8 mouse cellular contexts compared by ENCODE assay signal in the genomic region with DNA sequence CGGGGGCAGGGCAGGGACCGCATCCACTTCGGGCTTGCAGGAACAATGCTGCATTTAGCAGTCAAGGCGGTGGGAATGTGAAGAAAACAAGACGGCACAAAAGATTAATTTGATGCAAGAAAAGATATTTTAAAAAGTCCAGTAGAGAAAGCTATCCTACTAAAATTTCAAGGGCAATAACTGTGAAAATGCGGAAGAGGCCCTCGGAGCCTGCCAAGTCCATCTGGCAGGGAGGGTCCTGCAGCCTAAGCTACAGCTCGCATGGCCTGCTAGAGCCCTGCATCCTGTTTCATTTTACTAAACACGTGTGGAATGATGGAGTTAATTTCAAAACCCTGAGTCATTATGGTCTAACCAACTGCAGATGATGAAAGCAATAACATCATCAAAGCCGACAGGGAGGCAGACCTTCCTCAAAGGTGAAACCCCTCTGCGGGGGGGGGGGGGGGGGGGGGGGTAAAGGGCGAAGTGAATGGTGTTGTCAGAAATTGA.
DNase-seq lines count a peak whose midpoint lies in the region; ATAC-seq and TF ChIP-seq lines count a peak whose summit lies in the region.

No protein-coding gene starts in this region.

- H3K4me3 ChIP-seq in kidney, postnatal 0 days (replicated peaks; ENCODE audit: low read depth, low read length), result no peak overlapping the region
- H3K4me3 ChIP-seq in hindbrain, embryonic 14.5 days (replicated peaks; ENCODE audit: low read length), result no peak overlapping the region
- no peak overlapping the region for H3K4me3 ChIP-seq in midbrain, embryonic 15.5 days

- H3K9me3 ChIP-seq in kidney, postnatal 0 days (replicated peaks; ENCODE audit: low read length), result no peaks in the 10 kb centered on the region
- H3K9me3 ChIP-seq in hindbrain, embryonic 14.5 days (ENCODE audit: control insufficient read depth, low read length), result no peaks in the 10 kb centered on the region
- no peaks in the 10 kb centered on the region for H3K9me3 ChIP-seq in midbrain, embryonic 15.5 days

- H3K4me2 ChIP-seq in kidney, postnatal 0 days (ENCODE audit: low read length), result no peak overlapping the region
- H3K4me2 ChIP-seq in hindbrain, embryonic 14.5 days (replicated peaks), result no peak overlapping the region
- peak overlapping the region; percentile 15; the same call in 1 of the 2 replicates for H3K4me2 ChIP-seq in midbrain, embryonic 15.5 days

- no peak for ATAC-seq in kidney, postnatal 0 days (replicated peaks; ENCODE audit: low FRiP score, low read depth)
- ATAC-seq in hindbrain, embryonic 14.5 days (ENCODE audit: low FRiP score), result peak; percentile 21; the same call in 1 of the 2 replicates
- peak; percentile 65; the same call in 1 of the 2 replicates for ATAC-seq in midbrain, embryonic 15.5 days (replicated peaks)
- ATAC-seq in erythroblast, adult 5-6 weeks (replicated peaks; ENCODE audit: low FRiP score, poor library complexity, severe bottlenecking), result no peak

- no peaks in the 10 kb centered on the region for H3K36me3 ChIP-seq in kidney, postnatal 0 days (ENCODE audit: insufficient read depth, low read length)
- H3K36me3 ChIP-seq in hindbrain, embryonic 14.5 days (replicated peaks; ENCODE audit: control insufficient read depth, insufficient read depth), result no peaks in the 10 kb centered on the region
- no peaks in the 10 kb centered on the region for H3K36me3 ChIP-seq in midbrain, embryonic 15.5 days (replicated peaks)

- no peak for TF ChIP-seq CTCF in kidney, postnatal 0 days (IDR thresholded peaks at IDR 0.05; ENCODE audit: low read depth)

- WGBS in kidney, postnatal 0 days, result 22% methylated on average over 11 of the region's 12 CpGs
- 11% methylated on average over 12 of the region's 12 CpGs for WGBS in hindbrain, embryonic 14.5 days
- 13% methylated on average over 12 of the region's 12 CpGs for WGBS in midbrain, embryonic 15.5 days

- H3K27me3 ChIP-seq in kidney, postnatal 0 days (ENCODE audit: insufficient read depth, low read length), result no peaks in the 10 kb centered on the region
- H3K27me3 ChIP-seq in hindbrain, embryonic 14.5 days (ENCODE audit: control insufficient read depth, insufficient read depth, low read length), result no peaks in the 10 kb centered on the region
- no peaks in the 10 kb centered on the region for H3K27me3 ChIP-seq in midbrain, embryonic 15.5 days (replicated peaks)

- H3K9ac ChIP-seq in kidney, postnatal 0 days (ENCODE audit: low read depth, low read length), result no peak overlapping the region
- no peak overlapping the region; the same call in 1 of the 2 replicates for H3K9ac ChIP-seq in hindbrain, embryonic 14.5 days
- no peak overlapping the region for H3K9ac ChIP-seq in midbrain, embryonic 15.5 days

- no peak overlapping the region for H3K27ac ChIP-seq in kidney, postnatal 0 days
- peak overlapping the region; percentile 61 for H3K27ac ChIP-seq in hindbrain, embryonic 14.5 days
- H3K27ac ChIP-seq in midbrain, embryonic 15.5 days, result peak overlapping the region; percentile 65

- no peaks in the 10 kb centered on the region for H3K4me1 ChIP-seq in kidney, postnatal 0 days (replicated peaks; ENCODE audit: insufficient read depth, low read length)
- peaks cover 14% of the 10 kb centered on the region; the same call in 1 of the 2 replicates for H3K4me1 ChIP-seq in hindbrain, embryonic 14.5 days (replicated peaks; ENCODE audit: control insufficient read depth, insufficient read depth, low read length)
- peaks cover 18% of the 10 kb centered on the region for H3K4me1 ChIP-seq in midbrain, embryonic 15.5 days

- peak; percentile 46 for DNase-seq in kidney, postnatal 0 days (ENCODE audit: low spot score)
- no peak for DNase-seq in kidney, adult 18-20 months
- peak; percentile 33 for DNase-seq in embryo, embryonic 9.5 days (ENCODE audit: extremely low spot score)
- peak; percentile 24 for DNase-seq in hindbrain, embryonic 14.5 days (ENCODE audit: low spot score)
- no peak for DNase-seq in ovary, postnatal 36 days (ENCODE audit: low spot score)
- DNase-seq in frontal cortex, postnatal 25 days (ENCODE audit: low spot score in 2 of 2), result no peak

Comparison
In these comparisons a context has a peak if more than half of its experiments do, and no peak if none do; other contexts are left out.
1. DNase-seq: peak in kidney, postnatal 0 days (single experiment), embryo, embryonic 9.5 days (single experiment) and hindbrain, embryonic 14.5 days (single experiment); none in kidney, adult 18-20 months (single experiment), ovary, postnatal 36 days (single experiment) and frontal cortex, postnatal 25 days (0 of 2).
2. ATAC-seq: peak in hindbrain, embryonic 14.5 days (single experiment) and midbrain, embryonic 15.5 days (single experiment); none in kidney, postnatal 0 days (single experiment) and erythroblast, adult 5-6 weeks (single experiment).